Mouse (Mus musculus) hindbrain, embryonic 16.5 days (tissue): Measurements from ENCODE around the gene Pdzrn4. TPM values are rescaled to one million over a fixed set of nuclear protein-coding genes. Genes with fewer than 3 reads are reported as not detected.
A peak's percentile ranks its signal among the peaks of the same experiment; 100 is the strongest.

ENCODE experiments used
- ATAC-seq: fragments of 200-750 bp; cut with Nextera tagmentation; 2 replicates; pipeline ENCODE4 v1.8.0; 2017; ENCODE audit warnings: moderate TSS enrichment, moderate library complexity
- H3K27ac ChIP-seq: fragments of 300-500 bp; sonication (generic); 2 replicates; pipeline ENCODE4 v1.5.1; 2014; ENCODE audit warnings: low read depth, mild to moderate bottlenecking, control low read depth, low read length, moderate library complexity
- H3K27me3 ChIP-seq: fragments of 300-500 bp; sonication (generic); replicated peaks from 2 replicates; pipeline ENCODE4 v1.6.1; 2014; ENCODE audit warnings: low read length; ENCODE audit not compliant: control insufficient read depth, insufficient read depth
- H3K36me3 ChIP-seq: fragments of 300-500 bp; sonication (generic); 2 replicates; pipeline ENCODE4 v1.6.1; 2014; ENCODE audit warnings: mild to moderate bottlenecking, low read length, moderate library complexity, mixed read lengths; ENCODE audit not compliant: control insufficient read depth, insufficient read depth
- H3K4me1 ChIP-seq: fragments of 300-500 bp; sonication (generic); 2 replicates; pipeline ENCODE4 v1.6.1; 2014; ENCODE audit warnings: low read depth, low read length; ENCODE audit not compliant: control insufficient read depth, insufficient read depth
- H3K4me2 ChIP-seq: fragments of 300-500 bp; sonication (generic); 2 replicates; pipeline ENCODE4 v1.6.1; 2014; ENCODE audit warnings: mild to moderate bottlenecking, low read length, control low read depth, moderate library complexity
- H3K4me3 ChIP-seq: fragments of 300-500 bp; sonication (generic); 2 replicates; pipeline ENCODE4 v1.5.1; 2014; ENCODE audit warnings: mild to moderate bottlenecking, low read length, control low read depth, moderate library complexity
- H3K9ac ChIP-seq: fragments of 300-500 bp; sonication (generic); 2 replicates; pipeline ENCODE4 v1.6.1; 2014; ENCODE audit warnings: low read depth, mild to moderate bottlenecking, control low read depth, low read length, moderate library complexity
- H3K9me3 ChIP-seq: fragments of 300-500 bp; sonication (generic); 2 replicates; pipeline ENCODE4 v1.6.1; 2014; ENCODE audit warnings: mild to moderate bottlenecking, low read length, moderate library complexity; ENCODE audit not compliant: control insufficient read depth
- WGBS: fragments of 180-500 bp; shearing (Covaris S2); extraction: QIAGEN DNeasy Blood & Tissue Kit; methylation state at CpG from one replicate; pipeline ENCODE4 v1.1.7; 2014; 5-methylcytosine and 5-hydroxymethylcytosine counted together
- polyA plus RNA-seq: library from polyadenylated mRNA; unstranded; fragments of >200 nt; fragmentation: Nextera tagmentation; extraction: Ambion mirVana; gene quantifications from 2 replicates; pipeline ENCODE4 v1.2.1, GENCODE M21; 2015

Pdzrn4 gene
- polyA plus RNA-seq, 1 experiment from 2014 or later = 26.6 TPM

DNA sequence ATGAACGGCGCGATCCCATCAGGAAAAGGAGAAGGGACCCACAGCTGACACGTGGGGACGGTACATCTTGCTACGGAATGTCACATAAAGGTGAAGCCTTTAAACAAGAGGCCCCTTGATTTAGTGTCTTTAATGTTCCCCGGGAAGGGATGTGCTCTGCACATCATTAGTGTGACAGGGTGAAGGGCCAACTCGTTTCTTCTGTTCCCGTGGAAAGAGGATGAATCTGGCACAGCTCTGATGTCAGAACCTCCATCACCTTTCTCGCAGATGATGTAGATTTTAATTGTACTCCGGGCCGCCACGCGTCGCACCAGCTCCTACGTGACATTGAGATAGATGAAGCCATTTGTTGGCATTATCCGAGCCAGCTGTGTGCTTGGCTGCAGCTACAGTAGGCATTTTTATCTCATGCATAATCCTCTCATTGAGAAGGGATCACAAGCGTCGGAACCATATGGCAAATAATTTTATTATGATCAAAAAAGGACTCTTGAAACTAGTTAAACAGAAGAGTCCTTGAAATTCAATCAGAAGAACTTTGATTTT, 124.1 kb downstream of the Pdzrn4 start:
- peaks cover 4% of the 10 kb centered on the region for H3K4me1 ChIP-seq
- peak overlapping the region; percentile 20 for H3K4me2 ChIP-seq
- ATAC-seq = peak; percentile 24; the same call in 1 of the 2 replicates
- H3K27me3 ChIP-seq = no peaks in the 10 kb centered on the region
- H3K4me3 ChIP-seq = no peak overlapping the region
- H3K27ac ChIP-seq = no peak overlapping the region
- H3K9me3 ChIP-seq = no peaks in the 10 kb centered on the region
- 35% methylated on average over 19 of the region's 19 CpGs for WGBS
- H3K36me3 ChIP-seq = no peaks in the 10 kb centered on the region
- H3K9ac ChIP-seq = no peak overlapping the region

DNA sequence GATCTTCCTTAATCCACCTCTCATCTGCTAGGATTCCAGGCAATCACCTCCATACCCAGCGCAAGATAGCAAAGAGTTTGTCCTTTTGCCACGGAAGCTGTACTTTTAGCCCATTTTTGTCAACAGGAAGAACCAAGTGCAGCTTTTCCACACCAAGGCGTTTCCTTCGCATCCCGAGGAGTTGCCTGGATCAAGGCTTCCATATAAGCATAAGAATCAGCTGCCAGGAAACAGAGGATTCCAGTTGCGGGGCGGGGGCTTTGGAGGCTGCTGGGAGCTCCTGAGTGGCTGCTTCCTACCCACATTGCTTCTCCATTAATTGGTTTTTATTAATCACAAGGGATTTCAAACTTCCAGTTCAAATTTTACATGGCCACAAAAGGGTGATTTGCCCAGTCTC, 125.0 kb downstream of the Pdzrn4 start:
- Histone ChIP-seq H3K27me3 (no peaks in the 10 kb centered on the region), H3K4me2 (peak overlapping the region; percentile 24; the same call in 1 of the 2 replicates), H3K27ac (no peak overlapping the region), H3K4me3 (no peak overlapping the region), H3K36me3 (no peaks in the 10 kb centered on the region), H3K9ac (0 out of 2 replicates have a peak overlapping the region, but pooled peaks have one; percentile 1), H3K9me3 (no peaks in the 10 kb centered on the region; the same call in 1 of the 2 replicates), H3K4me1 (peaks cover 4% of the 10 kb centered on the region)
- WGBS = 30% methylated on average over 7 of the region's 7 CpGs
- ATAC-seq = no peak

DNA sequence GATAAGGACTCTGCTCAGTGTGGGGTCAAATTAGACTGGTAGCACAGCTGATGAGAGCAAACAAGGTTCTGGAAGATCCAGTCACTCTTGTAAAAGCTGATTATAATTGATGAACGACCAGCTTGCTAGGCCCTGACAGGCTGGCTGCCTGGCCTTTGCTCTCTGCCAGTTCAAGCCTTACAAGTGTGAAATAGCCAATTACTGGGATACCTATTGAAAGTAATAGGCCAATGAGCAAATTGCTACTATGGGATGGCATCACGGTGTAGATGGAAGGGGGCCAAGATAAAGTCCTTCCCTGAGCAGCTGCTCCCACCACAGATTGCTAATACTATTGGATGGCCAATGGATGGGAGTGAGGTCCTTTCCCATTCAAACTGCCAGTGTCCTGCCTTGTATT, 128.2 kb downstream of the Pdzrn4 start:
- WGBS = 9% methylated on average over 2 of the region's 2 CpGs
- Histone ChIP-seq H3K4me1 (peaks cover 4% of the 10 kb centered on the region), H3K36me3 (no peaks in the 10 kb centered on the region), H3K9me3 (peaks cover 3% of the 10 kb centered on the region), H3K4me2 (no peak overlapping the region), H3K27ac (no peak overlapping the region), H3K9ac (no peak overlapping the region), H3K27me3 (no peaks in the 10 kb centered on the region), H3K4me3 (no peak overlapping the region)
- peak; percentile 58; the same call in 1 of the 2 replicates for ATAC-seq

GRCm38 (mm10) chr15:92525416-92525815, 128.7 kb downstream of the Pdzrn4 start:
- Histone ChIP-seq H3K9me3 (peaks cover 3% of the 10 kb centered on the region), H3K4me1 (peaks cover 4% of the 10 kb centered on the region), H3K27ac (no peak overlapping the region), H3K4me3 (no peak overlapping the region), H3K4me2 (no peak overlapping the region), H3K36me3 (no peaks in the 10 kb centered on the region), H3K9ac (no peak overlapping the region), H3K27me3 (no peaks in the 10 kb centered on the region)
- 70% methylated on average over 9 of the region's 9 CpGs for WGBS
- no peak for ATAC-seq

DNA sequence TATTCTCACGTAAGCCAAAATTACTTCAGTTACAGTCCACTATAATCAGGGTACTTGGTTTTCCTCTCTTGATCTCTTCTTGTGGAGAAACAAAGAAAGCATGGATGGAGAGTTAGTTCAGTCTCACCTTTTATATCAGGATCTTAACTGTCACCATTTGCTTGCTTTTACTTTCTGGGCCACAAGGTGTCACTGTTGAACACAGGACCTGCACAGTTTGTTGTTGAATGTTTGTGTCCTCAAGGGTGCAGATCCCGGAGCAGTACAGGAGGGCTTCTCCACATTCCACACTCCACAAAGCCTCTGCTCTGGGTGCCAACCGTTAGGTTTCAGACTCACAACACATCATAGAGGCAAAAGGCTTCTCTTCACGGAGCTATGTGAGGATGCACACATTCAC, 130.1 kb downstream of the Pdzrn4 start:
- Histone ChIP-seq H3K4me2 (no peak overlapping the region), H3K27ac (no peak overlapping the region), H3K4me1 (peaks cover under 1% of the 10 kb centered on the region), H3K4me3 (no peak overlapping the region), H3K9ac (no peak overlapping the region), H3K36me3 (no peaks in the 10 kb centered on the region), H3K27me3 (no peaks in the 10 kb centered on the region), H3K9me3 (peaks cover 3% of the 10 kb centered on the region)
- no peak for ATAC-seq
- WGBS = 71% methylated on average over 4 of the region's 4 CpGs

DNA sequence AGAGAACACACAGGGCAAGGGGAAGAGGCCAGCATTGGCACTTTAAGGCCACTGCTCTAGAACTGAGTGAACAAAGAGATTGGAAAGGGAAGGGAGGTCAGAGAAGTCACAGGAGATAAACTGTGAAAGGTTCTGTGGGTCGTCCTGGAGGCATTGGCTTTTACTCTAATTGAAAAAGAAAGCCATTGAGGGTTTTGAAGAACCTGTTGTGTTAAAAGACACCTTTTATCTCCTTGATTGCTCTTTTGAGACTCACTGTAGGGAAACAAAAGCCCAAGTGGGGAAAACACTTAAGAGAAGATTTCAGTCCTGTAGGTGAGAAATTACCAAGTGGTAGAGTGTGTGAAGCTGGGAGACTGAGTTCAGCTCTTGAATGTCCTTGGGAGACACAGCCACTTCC, 146.6 kb downstream of the Pdzrn4 start:
- Histone ChIP-seq H3K4me2 (no peak overlapping the region), H3K27me3 (no peaks in the 10 kb centered on the region), H3K9me3 (no peaks in the 10 kb centered on the region), H3K36me3 (no peaks in the 10 kb centered on the region), H3K9ac (no peak overlapping the region), H3K4me3 (no peak overlapping the region), H3K4me1 (no peaks in the 10 kb centered on the region), H3K27ac (no peak overlapping the region)
- WGBS = 16% methylated on average over 1 of the region's 1 CpGs
- no peak for ATAC-seq

DNA sequence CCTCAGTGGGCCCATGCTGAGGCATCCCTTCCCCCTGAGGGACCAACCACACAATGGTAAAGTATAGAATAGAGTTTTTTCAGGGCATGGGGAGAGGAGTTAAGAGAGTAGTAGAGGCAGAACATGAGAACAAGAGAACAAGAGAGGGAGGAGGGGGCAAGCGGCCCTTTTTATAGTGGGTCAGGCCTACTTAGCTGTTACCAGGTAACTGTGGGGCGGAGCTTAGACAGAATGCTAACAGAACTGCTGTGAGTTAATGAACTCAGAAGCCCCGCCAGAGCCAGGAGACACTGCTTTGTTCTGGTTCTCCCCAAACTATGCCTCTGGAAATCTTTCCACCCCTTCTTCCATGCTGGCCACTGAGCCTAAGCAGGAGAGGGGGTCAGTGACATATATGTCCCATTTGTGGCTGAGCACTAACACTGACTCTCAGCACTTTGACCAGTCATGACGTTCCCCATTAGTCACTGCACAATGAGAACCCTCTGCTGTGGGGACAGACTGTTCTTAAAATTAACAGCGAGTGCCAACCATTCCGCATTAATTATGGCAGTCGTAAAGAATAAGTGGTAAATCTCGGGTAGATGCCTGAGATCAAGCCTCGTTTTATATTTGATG, 150.7 kb downstream of the Pdzrn4 start:
- H3K36me3 ChIP-seq = no peaks in the 10 kb centered on the region
- H3K4me3 ChIP-seq = no peak overlapping the region
- no peaks in the 10 kb centered on the region for H3K4me1 ChIP-seq
- H3K27me3 ChIP-seq = no peaks in the 10 kb centered on the region
- no peaks in the 10 kb centered on the region for H3K9me3 ChIP-seq
- H3K4me2 ChIP-seq = no peak overlapping the region
- no peak for ATAC-seq
- no peak overlapping the region for H3K27ac ChIP-seq
- no peak overlapping the region for H3K9ac ChIP-seq
- WGBS = 47% methylated on average over 9 of the region's 9 CpGs

GRCm38 (mm10) chr15:92555012-92555574, 158.4 kb downstream of the Pdzrn4 start:
- no peak for ATAC-seq
- Histone ChIP-seq H3K36me3 (no peaks in the 10 kb centered on the region), H3K4me2 (no peak overlapping the region), H3K4me1 (no peaks in the 10 kb centered on the region), H3K27ac (no peak overlapping the region), H3K4me3 (no peak overlapping the region), H3K27me3 (no peaks in the 10 kb centered on the region), H3K9ac (no peak overlapping the region), H3K9me3 (no peaks in the 10 kb centered on the region)
- 83% methylated on average over 7 of the region's 7 CpGs for WGBS

DNA sequence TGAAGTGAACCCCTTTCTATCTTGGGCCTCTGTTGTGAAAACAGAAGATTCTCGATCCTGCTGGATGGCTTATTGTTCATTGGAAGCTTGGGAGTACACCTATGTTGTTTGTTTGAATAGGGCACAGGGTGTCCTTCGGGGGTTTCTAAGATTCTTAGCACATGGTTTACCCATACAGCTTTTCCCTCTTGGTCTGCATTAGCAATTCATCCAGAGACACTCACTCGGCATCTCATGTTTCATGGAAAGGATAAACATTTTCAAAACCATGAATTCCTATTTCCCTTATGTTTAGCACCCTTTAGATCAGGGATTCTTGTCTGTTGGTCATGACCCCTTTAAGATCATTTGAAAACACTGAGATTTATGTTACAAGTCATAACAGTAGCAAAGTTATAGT, 159.0 kb downstream of the Pdzrn4 start:
- no peak overlapping the region for H3K4me3 ChIP-seq
- no peaks in the 10 kb centered on the region for H3K9me3 ChIP-seq
- no peaks in the 10 kb centered on the region for H3K36me3 ChIP-seq
- no peak overlapping the region for H3K27ac ChIP-seq
- no peaks in the 10 kb centered on the region for H3K27me3 ChIP-seq
- H3K4me1 ChIP-seq = no peaks in the 10 kb centered on the region
- no peak overlapping the region for H3K9ac ChIP-seq
- H3K4me2 ChIP-seq = no peak overlapping the region
- 73% methylated on average over 3 of the region's 3 CpGs for WGBS
- no peak for ATAC-seq
